Mouse (Mus musculus) hindbrain, embryonic 13.5 days (tissue): Measurements from ENCODE around the gene Supv3l1. TPM values are rescaled to one million over a fixed set of nuclear protein-coding genes. Genes with fewer than 3 reads are reported as not detected.
A peak's percentile ranks its signal among the peaks of the same experiment; 100 is the strongest.

ENCODE experiments used
- ATAC-seq: fragments of 200-750 bp; cut with Nextera tagmentation; 2 replicates; pipeline ENCODE4 v1.8.0; 2017; ENCODE audit warnings: moderate TSS enrichment; ENCODE audit not compliant: low FRiP score
- H3K27ac ChIP-seq: fragments of 300-500 bp; sonication (generic); 2 replicates; pipeline ENCODE4 v1.5.1; 2015; ENCODE audit warnings: inconsistent platforms, mild to moderate bottlenecking, moderate library complexity
- H3K27me3 ChIP-seq: fragments of 300-500 bp; sonication (generic); 2 replicates; pipeline ENCODE4 v1.6.1; 2015; ENCODE audit warnings: mild to moderate bottlenecking, inconsistent platforms
- H3K36me3 ChIP-seq: fragments of 300-500 bp; sonication (generic); 2 replicates; pipeline ENCODE4 v1.6.1; 2015; ENCODE audit warnings: mild to moderate bottlenecking, inconsistent platforms
- H3K4me1 ChIP-seq: fragments of 300-500 bp; sonication (generic); replicated peaks from 2 replicates; pipeline ENCODE4 v1.6.1; 2015; ENCODE audit warnings: inconsistent platforms
- H3K4me2 ChIP-seq: fragments of 300-500 bp; sonication (generic); 2 replicates; pipeline ENCODE4 v1.6.1; 2015; ENCODE audit warnings: inconsistent platforms, mild to moderate bottlenecking, moderate library complexity
- H3K4me3 ChIP-seq: fragments of 300-500 bp; sonication (generic); 2 replicates; pipeline ENCODE4 v1.5.1; 2015; ENCODE audit warnings: mild to moderate bottlenecking, inconsistent platforms
- H3K9ac ChIP-seq: fragments of 300-500 bp; sonication (generic); 2 replicates; pipeline ENCODE4 v1.6.1; 2015; ENCODE audit warnings: mild to moderate bottlenecking, inconsistent platforms
- H3K9me3 ChIP-seq: fragments of 300-500 bp; sonication (generic); 2 replicates; pipeline ENCODE4 v1.6.1; 2016; ENCODE audit warnings: inconsistent platforms
- WGBS: fragments of 180-500 bp; shearing (Covaris S2); methylation state at CpG from one replicate; pipeline ENCODE4 v1.1.7; 2015; 5-methylcytosine and 5-hydroxymethylcytosine counted together
- polyA plus RNA-seq: library from polyadenylated mRNA; unstranded; fragments of >200 nt; fragmentation: Nextera tagmentation; extraction: Ambion mirVana; gene quantifications from 2 replicates; pipeline ENCODE4 v1.2.1, GENCODE M21; 2015

Supv3l1 gene
- polyA plus RNA-seq, 1 experiment from 2014 or later, result 19.9 TPM

DNA sequence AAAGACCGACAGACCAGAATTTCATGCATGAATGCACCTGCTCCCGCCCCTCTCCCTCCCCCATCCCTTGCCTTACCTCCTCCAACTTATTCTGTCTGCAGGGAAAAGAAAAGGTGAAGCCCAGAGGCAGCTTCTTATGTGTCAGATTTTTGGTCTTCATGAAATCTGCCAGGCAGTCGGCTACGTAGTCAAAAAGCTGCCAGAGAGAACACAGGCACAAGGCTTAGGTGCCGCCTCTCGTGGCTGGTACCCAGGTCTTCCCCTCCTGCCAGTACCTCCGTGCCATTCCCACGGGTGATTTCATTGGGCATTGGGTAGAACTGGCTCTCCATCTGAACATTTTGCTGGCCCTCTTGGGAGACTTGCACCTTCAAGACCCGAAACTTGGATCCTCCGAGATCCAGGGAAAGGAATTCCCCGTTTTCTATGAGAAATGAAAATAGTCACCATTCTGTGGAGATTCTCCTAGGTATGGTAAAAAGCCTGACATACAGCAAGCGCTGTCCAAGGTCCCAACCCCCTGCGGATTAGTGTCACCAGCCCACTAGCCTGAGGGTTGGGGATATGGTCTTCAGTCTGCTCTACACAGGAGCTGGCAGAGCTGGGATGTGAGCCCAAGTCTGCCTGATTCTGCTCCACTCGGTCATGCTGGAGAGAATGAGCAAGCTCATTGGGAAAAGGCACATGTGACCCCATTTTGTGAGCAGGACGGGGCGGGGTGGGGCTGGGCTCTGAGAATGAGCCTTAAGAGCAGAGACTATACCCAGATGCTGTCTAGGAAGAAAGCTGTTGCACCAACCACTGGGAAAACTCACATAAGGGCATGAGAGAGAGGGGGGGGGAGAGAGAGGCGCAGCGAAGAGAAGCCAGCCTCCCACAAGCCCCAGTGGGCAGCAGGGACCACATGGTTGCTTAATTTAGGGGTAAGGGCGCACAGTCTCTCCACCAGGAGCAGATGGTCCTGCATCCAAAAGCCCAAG lies 37.8 kb downstream of the Supv3l1 start:
- WGBS, result 74% methylated on average over 19 of the region's 19 CpGs
- Histone ChIP-seq H3K9me3 (no peaks in the 10 kb centered on the region), H3K9ac (no peak overlapping the region), H3K4me2 (no peak overlapping the region), H3K4me1 (peaks cover 5% of the 10 kb centered on the region; the same call in 1 of the 2 replicates), H3K36me3 (no peaks in the 10 kb centered on the region), H3K27me3 (peaks cover 16% of the 10 kb centered on the region), H3K4me3 (no peak overlapping the region), H3K27ac (no peak overlapping the region)
- ATAC-seq, result peak; percentile 17; the same call in 1 of the 2 replicates

DNA sequence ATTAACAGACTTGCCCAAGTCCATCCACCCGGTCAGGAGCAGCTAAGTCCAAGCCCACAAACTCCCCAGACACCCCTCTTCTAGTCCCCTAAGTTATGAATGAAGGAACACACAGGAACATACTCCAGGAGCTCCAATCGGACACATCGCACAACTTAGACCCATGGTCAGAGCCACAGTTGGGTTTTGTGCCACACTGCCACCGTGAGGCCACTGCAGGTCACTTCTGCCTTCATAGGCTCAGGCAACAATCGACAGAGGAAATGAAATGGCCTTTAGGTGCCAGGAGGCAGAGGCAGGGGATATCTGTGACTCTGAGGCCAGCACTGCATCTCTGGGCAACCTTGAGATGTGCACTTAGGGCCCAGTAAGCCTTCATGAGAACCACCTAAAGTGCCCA lies 38.6 kb downstream of the Supv3l1 start:
- 14% methylated on average over 5 of the region's 5 CpGs for WGBS

DNA sequence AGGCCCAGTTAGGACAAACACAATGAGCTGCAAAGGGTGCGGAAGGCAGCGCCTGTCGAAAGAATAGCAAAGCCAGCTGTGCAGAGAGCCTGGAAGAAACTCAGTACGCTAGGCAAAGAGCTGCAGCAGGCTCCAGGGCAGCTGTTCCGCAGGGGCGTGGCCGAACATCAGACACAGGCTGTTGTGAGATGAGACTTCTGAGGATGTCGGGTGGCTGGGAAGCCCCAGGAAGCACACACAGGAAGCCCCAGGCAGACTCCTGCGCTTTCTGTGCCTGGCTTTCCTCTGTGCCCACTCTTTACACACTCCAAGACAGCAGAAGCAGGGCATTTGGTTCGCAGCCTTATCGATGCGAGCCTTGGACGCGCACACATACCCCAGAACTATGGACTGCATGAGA lies 44.6 kb downstream of the Supv3l1 start:
- 0 out of 2 replicates have a peak overlapping the region, but pooled peaks have one; percentile 26 for H3K9ac ChIP-seq
- 49% methylated on average over 14 of the region's 14 CpGs for WGBS
- ATAC-seq, result no peak

More for the DNA sequence above, 38.6 kb downstream of the Supv3l1 start:
- H3K36me3 ChIP-seq, result no peaks in the 10 kb centered on the region
- peaks cover 17% of the 10 kb centered on the region for H3K27me3 ChIP-seq
- no peak overlapping the region for H3K9ac ChIP-seq
- H3K27ac ChIP-seq, result no peak overlapping the region
- H3K4me3 ChIP-seq, result no peak overlapping the region
- H3K4me1 ChIP-seq, result peaks cover 5% of the 10 kb centered on the region; the same call in 1 of the 2 replicates
- no peaks in the 10 kb centered on the region for H3K9me3 ChIP-seq
- no peak overlapping the region for H3K4me2 ChIP-seq
- 0 out of 2 replicates have a peak, but pooled peaks have one; percentile 46 for ATAC-seq

DNA sequence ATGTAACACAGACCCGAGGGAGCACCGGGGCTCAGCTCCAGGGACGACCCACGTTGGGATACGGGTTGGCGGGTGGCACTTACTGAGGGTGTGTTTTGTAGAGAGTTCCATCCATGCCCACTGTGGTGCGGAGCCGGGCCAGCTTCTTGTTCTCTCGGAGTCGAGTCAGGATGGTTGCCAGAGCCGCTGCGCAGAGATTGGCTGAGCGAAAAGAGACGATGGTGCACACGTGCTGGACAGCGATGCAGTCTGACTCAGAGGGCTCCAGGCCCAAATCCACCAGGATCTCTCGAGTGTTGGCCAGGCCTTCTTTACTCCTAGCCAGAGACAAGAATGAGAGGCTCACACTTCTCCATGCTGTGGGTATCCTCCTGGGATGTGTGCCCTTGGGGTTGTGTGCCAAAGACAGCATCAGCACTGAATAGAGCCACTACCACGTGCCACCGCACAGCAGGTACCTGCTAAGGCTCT lies 47.9 kb downstream of the Supv3l1 start:
- H3K9ac ChIP-seq, result no peak overlapping the region
- no peaks in the 10 kb centered on the region for H3K4me1 ChIP-seq
- no peaks in the 10 kb centered on the region for H3K9me3 ChIP-seq
- H3K4me3 ChIP-seq, result no peak overlapping the region
- H3K27me3 ChIP-seq, result peaks cover 9% of the 10 kb centered on the region
- 85% methylated on average over 19 of the region's 19 CpGs for WGBS
- ATAC-seq, result no peak
- no peaks in the 10 kb centered on the region for H3K36me3 ChIP-seq
- H3K4me2 ChIP-seq, result no peak overlapping the region
- H3K27ac ChIP-seq, result no peak overlapping the region

More for the DNA sequence above, 44.6 kb downstream of the Supv3l1 start:
- peak overlapping the region; percentile 4; the same call in 1 of the 2 replicates for H3K4me3 ChIP-seq
- H3K4me1 ChIP-seq, result no peaks in the 10 kb centered on the region
- peaks cover 22% of the 10 kb centered on the region for H3K27me3 ChIP-seq
- H3K4me2 ChIP-seq, result peak overlapping the region; percentile 36
- H3K36me3 ChIP-seq, result no peaks in the 10 kb centered on the region
- H3K27ac ChIP-seq, result no peak overlapping the region
- no peaks in the 10 kb centered on the region for H3K9me3 ChIP-seq

DNA sequence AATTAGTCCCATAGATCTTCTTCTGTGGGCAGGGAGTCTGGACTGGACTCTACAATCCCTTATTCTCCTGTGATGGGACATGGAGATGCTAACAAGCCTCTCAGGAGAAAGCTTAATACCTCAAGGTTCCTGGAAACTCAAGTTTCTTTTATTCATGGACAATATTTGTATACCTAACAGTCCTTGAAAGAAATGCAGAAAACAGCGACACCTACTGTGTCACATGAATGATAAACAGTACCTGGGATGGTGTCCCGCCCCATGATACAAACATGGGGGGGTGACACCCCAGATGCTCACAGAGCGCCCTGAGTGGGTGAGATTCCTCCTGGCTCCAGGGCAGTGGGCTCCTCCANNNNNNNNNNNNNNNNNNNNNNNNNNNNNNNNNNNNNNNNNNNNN lies 66.5 kb downstream of the Supv3l1 start:
- H3K27me3 ChIP-seq, result no peaks in the 10 kb centered on the region
- 84% methylated on average over 3 of the region's 3 CpGs for WGBS
- H3K27ac ChIP-seq, result no peak overlapping the region
- H3K9ac ChIP-seq, result no peak overlapping the region
- no peaks in the 10 kb centered on the region for H3K4me1 ChIP-seq
- ATAC-seq, result no peak
- no peaks in the 10 kb centered on the region for H3K9me3 ChIP-seq
- no peak overlapping the region for H3K4me3 ChIP-seq
- H3K4me2 ChIP-seq, result no peak overlapping the region
- H3K36me3 ChIP-seq, result no peaks in the 10 kb centered on the region

DNA sequence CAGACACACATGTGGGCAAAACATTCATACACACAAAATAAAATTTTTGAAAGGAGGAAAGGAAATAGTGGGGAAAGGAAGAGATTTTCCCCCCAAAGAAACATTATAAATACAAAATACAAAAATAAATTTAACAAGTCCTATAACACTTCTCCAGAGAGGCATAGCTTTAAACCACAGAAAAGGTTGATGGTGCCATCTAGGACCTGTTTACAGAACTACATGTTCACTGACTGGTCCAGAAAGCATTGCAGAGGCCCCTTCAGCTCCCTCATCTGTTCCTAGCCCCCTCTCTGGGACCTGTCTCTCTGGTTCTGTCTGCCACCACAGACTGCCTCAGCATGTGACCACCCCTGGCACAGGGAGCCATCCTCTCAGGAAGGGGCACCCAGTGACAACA lies 68.6 kb downstream of the Supv3l1 start:
- Histone ChIP-seq H3K4me2 (no peak overlapping the region), H3K27ac (no peak overlapping the region), H3K9me3 (no peaks in the 10 kb centered on the region), H3K4me1 (no peaks in the 10 kb centered on the region), H3K36me3 (no peaks in the 10 kb centered on the region), H3K4me3 (no peak overlapping the region), H3K27me3 (no peaks in the 10 kb centered on the region), H3K9ac (no peak overlapping the region)
- ATAC-seq, result no peak

DNA sequence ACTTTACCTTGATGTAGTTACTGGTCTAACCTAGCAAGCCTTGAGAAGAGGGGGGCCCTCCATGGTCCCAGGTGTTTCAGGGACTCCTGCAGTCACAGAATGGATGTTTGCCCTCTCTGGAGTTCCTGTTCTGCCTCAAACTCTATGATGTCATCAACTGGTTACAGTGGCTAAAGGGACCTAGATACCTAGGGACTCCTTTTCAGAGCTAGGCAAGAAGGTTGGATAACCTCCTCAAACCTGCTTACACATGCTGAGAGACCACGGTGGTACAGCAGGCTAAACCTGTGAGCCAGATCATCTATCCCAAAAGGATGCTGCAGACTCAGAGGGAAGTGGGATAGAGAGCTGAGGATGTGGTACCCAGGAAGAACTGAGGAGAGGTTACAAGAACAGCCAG lies 69.7 kb downstream of the Supv3l1 start, which contains the start of gene Hk1:
Gene Hk1 (minus strand): TSS at position 101 of the 400 bp plus-strand sequence.
- Histone ChIP-seq H3K9ac (no peak within 1 kb of the TSS), H3K4me2 (no peak within 1 kb of the TSS), H3K27ac (no peak within 1 kb of the TSS), H3K27me3 (no peaks in the 10 kb centered on the region), H3K4me1 (no peaks in the 10 kb centered on the region), H3K36me3 (no peaks in the 10 kb centered on the region), H3K9me3 (no peaks in the 10 kb centered on the region), H3K4me3 (no peak within 1 kb of the TSS)
- no peak for ATAC-seq
- WGBS, result 92% methylated on average over 1 of the region's 1 CpGs

Other genes with a start within 250 kb of the Supv3l1 start
- 20.6 and 22.1 TPM in 2 replicates for gene Tspan15, start 218.5 kb downstream of the Supv3l1 start, polyA plus RNA-seq
- gene Tacr2, start 197.3 kb downstream of the Supv3l1 start, polyA plus RNA-seq, result not detected in 2 replicates
- 83.4 and 93.0 TPM in 2 replicates for gene Hk1, start 69.8 kb downstream of the Supv3l1 start, polyA plus RNA-seq
- gene Hkdc1, start 27.2 kb downstream of the Supv3l1 start, polyA plus RNA-seq, result 0.70 and 0.89 TPM in 2 replicates
- gene 4930507D05Rik, start 249 bp downstream of the Supv3l1 start, polyA plus RNA-seq, result 1.4 and 1.6 TPM in 2 replicates
- gene Vps26a, start 37.1 kb upstream of the Supv3l1 start, polyA plus RNA-seq, result 65.1 and 65.4 TPM in 2 replicates
- 8.3 and 10.9 TPM in 2 replicates for gene Srgn, start 77.7 kb upstream of the Supv3l1 start, polyA plus RNA-seq
- gene Kif1bp, start 128.7 kb upstream of the Supv3l1 start, polyA plus RNA-seq, result 66.8 and 68.0 TPM in 2 replicates
- gene Ddx21, start 152.5 kb upstream of the Supv3l1 start, polyA plus RNA-seq, result 17.1 and 17.7 TPM in 2 replicates
- gene Ddx50, start 201.5 kb upstream of the Supv3l1 start, polyA plus RNA-seq, result 92.3 and 93.7 TPM in 2 replicates